Mouse (Mus musculus) skeletal muscle tissue, adult 2 months (tissue): ENCODE measurements around the gene Slc22a5.
A peak's percentile ranks its signal among the peaks of the same experiment; 100 is the strongest.
"Not testable (repeated sequence)": the region's sequence is repeated elsewhere in the genome, so short reads cannot be mapped to it uniquely, and the experiment has no call there.

ENCODE experiments used
- DNase-seq: peaks from one replicate; pipeline ENCODE4 v3.0.0-alpha.2; 2012; ENCODE audit warnings: low read depth, low spot score

The Slc22a5 gene

GRCm38 (mm10) chr11:53889091-53889645 is 2.3 kb downstream of the Slc22a5 start:
- no peak for DNase-seq

- DNase-seq = no peak
Observed at GRCm38 (mm10) chr11:53888242-53888641, 3.2 kb downstream of the Slc22a5 start.

- DNase-seq = no peak
Observed at GRCm38 (mm10) chr11:53883287-53883686, 8.2 kb downstream of the Slc22a5 start.

- not testable (repeated sequence) for DNase-seq
Observed at GRCm38 (mm10) chr11:53878096-53878495, 13.4 kb downstream of the Slc22a5 start.

GRCm38 (mm10) chr11:53876488-53876887 is 15.0 kb downstream of the Slc22a5 start:
- no peak for DNase-seq

GRCm38 (mm10) chr11:53874706-53875105 is 16.8 kb downstream of the Slc22a5 start:
- DNase-seq = no peak

- DNase-seq = not testable (repeated sequence)
Observed at GRCm38 (mm10) chr11:53873909-53874704, 17.4 kb downstream of the Slc22a5 start.

- DNase-seq = no peak
Observed at GRCm38 (mm10) chr11:53871786-53872507, 19.5 kb downstream of the Slc22a5 start.

- DNase-seq = no peak
Observed at GRCm38 (mm10) chr11:53869172-53869571, 22.3 kb downstream of the Slc22a5 start.

GRCm38 (mm10) chr11:53868323-53868722 is 23.1 kb downstream of the Slc22a5 start:
- DNase-seq = not testable (repeated sequence)

GRCm38 (mm10) chr11:53864724-53865310 is 26.6 kb downstream of the Slc22a5 start:
- not testable (repeated sequence) for DNase-seq

- DNase-seq = not testable (repeated sequence)
Observed at GRCm38 (mm10) chr11:53860944-53861343, 30.5 kb downstream of the Slc22a5 start.

GRCm38 (mm10) chr11:53858761-53859580 is 32.5 kb downstream of the Slc22a5 start, which contains the start of gene Gm12216:
Gene Gm12216 (minus strand): TSS chr11:53859256.
- peak; percentile 36 for DNase-seq

GRCm38 (mm10) chr11:53858058-53858760 is 33.3 kb downstream of the Slc22a5 start:
- no peak for DNase-seq

GRCm38 (mm10) chr11:53853665-53854064 is 37.8 kb downstream of the Slc22a5 start:
- DNase-seq = peak; percentile 65

- no peak for DNase-seq
Observed at GRCm38 (mm10) chr11:53851795-53852194, 39.7 kb downstream of the Slc22a5 start.

GRCm38 (mm10) chr11:53849588-53850320 is 41.7 kb downstream of the Slc22a5 start:
- peak; percentile 87 for DNase-seq

- no peak for DNase-seq
Observed at GRCm38 (mm10) chr11:53845680-53846079, 45.8 kb downstream of the Slc22a5 start.

GRCm38 (mm10) chr11:53843106-53843505 is 48.4 kb downstream of the Slc22a5 start:
- no peak for DNase-seq

- DNase-seq = no peak
Observed at GRCm38 (mm10) chr11:53842161-53842581, 49.3 kb downstream of the Slc22a5 start.
